Mouse (Mus musculus) lung, postnatal 25 days (tissue): ENCODE measurements around the gene Pdf.
"Not testable (repeated sequence)": the region's sequence is repeated elsewhere in the genome, so short reads cannot be mapped to it uniquely, and the experiment has no call there.

Source experiments
- DNase-seq: peaks from one replicate; pipeline ENCODE4 v3.0.0; 2022; ENCODE audit warnings: low spot score

The Pdf gene

DNA sequence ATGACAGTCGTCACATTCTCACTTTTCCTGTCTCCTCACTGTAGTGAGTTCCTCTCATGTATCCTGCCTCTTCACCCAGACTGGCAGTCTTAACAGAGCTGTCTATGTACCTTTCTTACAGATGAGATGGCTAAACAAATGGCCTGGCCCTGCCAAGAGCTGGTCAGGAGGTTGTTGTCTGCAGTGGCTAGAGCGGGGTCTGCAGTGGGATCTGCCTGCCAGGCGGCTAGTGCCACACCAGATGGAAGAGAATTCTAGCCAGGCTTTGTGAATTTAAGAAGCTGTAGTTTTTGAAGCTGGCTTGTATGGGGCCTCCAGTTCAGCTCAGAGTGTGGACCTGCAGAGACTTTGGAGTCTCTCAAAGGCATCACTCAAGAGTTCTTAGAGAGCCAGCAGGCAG, 12.8 kb downstream of the Pdf start:
- DNase-seq: no peak

DNA sequence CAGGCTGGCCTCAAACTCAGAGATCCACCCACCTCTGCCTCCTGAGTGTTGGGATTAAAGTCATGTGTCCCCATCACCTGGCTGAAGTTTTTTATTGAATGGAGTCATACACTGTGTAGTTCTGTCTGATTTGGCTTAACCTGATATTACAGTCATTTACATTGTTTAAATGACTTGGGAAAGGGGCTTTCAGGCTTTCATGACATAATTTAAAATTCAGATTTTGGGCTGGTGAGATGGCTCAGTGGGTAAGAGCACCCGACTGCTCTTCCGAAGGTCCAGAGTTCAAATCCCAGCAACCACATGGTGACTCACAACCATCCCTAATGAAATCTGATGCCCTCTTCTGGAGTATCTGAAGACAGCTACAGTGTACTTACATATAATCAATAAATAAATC, 14.8 kb downstream of the Pdf start:
- not testable (repeated sequence) for DNase-seq

DNA sequence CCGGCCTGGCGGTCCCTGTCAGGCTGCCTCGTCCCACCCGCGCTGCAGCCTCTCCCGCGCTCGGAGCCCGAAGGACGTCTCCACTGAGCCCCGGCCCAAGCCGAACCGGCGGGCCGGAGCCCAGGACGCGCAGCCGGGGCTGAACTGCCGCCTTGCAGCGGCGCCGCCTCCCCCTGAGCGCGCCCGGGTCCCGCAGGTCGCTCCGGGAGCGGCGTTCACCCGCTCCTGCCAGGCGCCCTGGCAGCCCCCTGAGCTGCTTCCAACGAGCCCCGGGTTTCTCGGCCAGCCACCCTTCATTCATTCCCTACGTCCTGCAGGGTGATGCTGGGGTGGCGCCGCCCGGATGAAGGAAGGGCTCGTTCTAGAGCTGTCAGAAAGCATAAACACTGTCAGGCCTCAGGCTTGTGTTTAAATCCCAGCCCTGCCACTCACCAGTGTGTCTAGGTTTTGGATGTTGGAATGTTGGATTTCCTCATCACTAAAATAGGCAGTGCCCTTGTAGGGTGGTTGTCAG, 16.8 kb downstream of the Pdf start:
- no peak for DNase-seq

DNA sequence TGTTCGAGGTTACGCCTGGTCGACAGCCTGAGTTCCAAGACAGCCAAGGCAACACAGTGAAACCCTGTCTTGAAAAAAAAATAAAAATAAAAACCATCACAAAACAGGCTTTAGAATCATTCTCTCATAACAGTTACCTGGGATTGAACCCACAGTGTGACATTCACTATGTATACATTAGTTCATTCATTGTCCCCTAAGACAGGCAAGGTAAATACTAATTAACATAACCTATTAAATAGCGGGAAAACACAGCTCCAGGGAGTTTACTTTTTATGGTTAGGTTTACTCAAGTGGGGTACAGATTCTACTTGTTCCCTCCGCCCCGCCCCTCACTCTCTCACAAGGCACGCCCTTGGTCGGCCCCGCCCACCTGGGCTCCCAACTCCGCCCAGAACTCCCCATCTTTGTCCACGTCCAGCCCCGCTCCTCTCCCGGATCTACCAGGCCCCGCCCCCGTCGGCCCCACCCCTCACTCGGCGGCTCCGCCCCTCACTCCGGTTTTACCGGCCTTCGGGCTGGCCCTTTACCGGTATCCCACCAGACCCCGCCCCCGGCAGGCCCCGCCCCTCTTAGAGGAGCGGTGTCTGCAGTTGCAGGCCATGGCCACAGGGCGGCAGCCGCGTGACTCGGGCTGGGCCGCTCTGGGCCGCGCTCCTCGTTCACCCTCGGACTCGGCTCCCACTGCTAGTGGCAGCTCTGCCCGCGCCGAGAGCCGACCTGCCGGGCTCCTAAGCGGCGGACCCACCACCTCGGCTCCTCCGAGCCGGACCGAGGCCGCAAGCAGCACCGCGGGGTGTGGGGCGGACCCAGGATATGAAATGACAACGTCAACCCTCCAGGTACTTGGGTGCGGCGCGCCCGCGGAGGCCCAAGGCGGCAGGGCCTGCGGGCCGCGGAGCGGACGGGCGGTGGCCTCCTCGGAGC, 17.5 kb downstream of the Pdf start, which contains the start of gene Vps4a:
Vps4a (plus strand) TSS at position 573 of the 927 bp plus-strand sequence.
- peak; percentile 96 for DNase-seq

DNA sequence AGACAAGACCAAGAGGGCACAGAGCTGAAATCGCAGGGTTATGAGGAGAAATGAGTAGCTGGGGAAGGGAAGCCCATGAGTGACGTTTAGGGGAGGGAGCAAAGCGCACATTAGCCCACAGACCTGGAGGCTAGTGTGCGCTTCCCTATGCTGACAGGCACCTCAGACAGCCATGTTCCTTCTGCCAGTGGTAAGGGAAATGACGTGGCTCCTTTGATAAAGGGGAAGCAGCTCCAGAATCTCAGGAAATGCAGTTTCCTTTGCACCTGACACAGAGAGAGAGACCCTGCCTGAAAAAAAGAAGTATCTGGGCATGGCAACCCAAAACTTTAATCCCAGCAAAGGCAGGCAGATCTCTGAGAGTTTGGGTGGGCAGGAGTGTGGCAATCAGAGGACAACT, 18.4 kb downstream of the Pdf start:
- no peak for DNase-seq

DNA sequence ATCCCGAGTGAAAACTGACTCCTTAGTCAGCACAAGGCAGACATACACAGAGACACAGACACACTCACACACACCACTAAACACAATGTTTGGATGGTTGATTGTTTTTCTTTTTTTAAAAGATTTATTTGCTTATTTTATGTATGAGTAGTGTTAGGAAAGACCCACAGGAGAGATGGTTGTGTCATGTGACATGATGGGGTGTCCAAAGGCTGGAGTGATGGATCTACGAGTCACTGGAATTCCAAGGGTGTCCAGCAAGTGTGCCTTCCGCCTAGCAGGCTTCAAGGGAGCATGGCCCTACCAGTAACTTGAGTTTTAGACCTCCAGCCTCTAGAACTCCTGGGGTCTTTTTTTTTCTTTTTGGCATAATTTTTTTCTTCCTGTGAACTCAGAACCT, 19.1 kb downstream of the Pdf start:
- no peak for DNase-seq

DNA sequence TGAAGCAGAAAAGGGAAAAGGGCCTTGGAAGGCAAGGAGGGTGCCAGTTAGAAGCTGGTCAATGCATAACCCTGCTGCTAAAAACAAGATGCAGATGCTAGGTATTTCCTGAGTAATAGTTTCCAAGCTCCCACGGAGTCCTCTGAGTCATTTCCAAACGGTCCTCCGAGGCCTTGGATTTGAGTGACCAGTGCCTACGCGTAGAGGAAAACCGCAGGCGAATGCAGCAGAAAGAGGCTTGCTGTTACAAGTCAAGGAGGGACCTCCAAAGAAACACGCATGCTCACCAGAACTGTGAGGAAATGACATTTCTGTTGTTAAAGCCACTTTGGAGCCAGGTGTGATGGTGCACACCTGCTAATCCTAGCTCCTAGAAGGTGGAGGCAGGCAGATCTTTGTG, 24.9 kb downstream of the Pdf start:
- DNase-seq: no peak

DNA sequence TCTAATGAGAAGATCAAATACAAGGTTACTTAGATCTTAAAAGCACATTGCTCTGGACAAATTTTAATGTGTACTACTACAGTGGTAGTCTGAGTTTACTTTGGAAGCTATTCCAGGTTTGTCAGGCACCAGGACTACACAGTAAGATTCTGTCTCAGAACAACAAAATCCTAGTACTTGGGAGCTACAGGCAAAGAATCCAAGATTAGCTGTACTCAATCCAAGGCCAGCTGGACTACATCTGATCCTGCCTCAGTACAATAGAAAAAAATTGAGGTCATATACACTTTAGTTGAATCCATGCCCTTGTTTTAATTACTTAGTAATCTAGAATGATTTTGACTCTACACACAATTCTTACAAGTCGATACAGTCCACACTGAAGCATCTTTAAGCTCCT, 33.5 kb downstream of the Pdf start:
- no peak for DNase-seq

DNA sequence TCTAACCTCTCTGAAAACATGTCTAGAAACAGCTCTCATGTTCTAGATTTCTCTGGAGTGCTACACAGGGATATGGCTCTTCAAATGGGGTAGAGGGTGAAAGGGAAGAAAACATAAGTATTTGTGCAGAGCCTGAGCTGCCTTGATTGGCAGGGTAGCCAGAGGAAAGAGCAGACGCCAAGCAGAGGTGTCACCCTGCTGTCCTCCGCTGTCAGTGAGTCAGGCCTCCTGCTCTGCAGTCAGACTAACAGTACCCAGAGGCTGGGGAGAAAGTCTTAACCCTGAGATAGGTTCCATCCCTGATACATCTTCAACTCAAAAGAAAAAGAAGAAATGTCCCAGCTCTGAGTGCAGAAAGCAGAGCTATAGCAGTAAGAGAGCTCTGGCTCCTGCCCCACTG, 35.7 kb downstream of the Pdf start:
- DNase-seq: no peak

DNA sequence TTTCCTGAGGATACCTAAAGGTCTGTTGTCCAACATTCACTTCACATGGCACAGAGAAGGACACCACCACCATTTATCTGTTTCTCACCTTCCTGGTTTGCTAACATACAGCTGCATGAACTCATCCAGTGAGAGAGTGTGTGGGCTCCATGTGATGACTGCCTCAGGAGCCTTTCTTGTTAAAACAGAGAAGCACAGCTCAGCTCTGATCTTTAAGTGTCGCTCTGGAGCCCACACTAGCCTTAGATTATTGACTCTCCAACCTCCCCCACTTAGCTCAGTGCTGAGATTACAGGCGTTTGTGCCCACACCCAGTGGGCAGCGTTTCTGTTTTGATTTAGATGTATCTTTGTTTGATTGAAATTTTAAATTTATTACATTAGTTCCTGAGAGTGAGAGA, 40.6 kb downstream of the Pdf start:
- no peak for DNase-seq

DNA sequence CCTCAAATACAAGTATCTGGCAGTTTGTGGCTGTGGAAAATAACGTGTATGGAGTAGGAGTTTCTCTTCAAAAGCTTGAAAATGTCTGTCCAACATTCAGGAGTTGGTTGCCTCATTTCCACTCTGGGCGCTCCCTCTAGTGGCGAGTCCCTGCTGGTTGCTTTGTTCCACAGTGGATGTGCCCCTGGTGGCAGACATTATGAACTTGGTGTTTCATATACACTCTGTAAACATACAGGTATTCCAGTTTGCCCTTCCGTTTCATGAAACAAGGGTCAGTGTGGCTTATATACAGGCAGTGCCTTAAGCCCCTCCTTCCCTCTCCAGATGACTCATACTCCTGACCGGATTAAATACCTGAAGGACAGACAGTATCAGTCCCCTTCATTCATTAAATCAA, 45.9 kb downstream of the Pdf start:
- DNase-seq: peak; percentile 91

DNA sequence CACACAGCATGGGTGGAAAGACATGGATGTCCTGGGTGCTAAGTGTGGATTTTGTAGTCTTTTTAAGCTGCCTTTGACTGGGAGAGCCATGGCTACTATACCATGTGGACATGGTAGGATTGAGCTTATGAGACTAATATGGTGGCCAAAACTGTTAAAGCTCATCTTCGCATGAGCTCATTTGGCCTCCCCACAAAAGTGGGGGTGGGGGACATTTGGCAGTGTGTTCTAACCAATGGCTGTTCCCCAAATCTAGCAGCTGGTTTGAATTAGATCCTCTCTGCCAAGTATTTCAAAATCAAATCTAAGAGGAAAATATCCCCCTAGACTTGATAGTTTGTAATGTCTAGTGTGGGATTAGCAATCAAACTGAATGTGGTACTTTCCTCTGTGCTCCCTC, 49.3 kb downstream of the Pdf start:
- DNase-seq: peak; percentile 19

DNA sequence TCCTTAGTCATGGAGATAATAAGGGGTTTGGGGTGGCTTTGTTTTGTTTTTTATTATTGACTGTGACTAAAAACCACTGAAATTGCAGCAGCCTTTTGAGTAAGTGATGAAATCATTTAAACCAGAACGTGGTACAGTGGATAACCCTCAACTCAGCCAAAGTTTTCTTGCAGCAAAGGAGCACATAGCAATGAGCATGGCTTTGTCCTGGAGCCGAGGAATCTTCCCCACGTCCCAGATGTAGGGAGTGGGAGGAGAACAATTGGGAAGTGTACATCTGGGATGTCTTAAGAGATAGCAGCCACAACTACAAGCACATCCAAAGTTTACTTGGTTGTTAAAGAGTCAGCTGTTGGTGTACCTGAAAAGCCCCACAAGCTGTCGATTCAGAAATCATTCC, 51.0 kb downstream of the Pdf start:
- DNase-seq: no peak

DNA sequence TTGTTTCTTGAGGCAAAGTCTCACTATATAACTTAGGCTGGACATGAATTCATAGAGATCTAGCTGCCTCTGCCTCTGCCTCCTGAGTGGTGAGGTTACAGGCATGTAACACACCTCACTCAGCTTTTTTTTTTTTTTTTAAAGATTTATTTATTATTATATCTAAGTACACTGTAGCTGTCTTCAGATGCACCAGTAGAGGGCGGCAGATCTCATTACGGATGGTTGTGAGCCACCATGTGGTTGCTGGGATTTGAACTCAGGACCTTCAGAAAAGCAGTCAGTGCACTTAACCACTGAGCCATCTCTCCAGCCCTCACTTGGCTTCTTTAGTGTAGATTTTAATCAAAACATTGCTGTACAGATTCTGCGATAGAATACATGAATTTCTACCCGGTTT, 52.1 kb downstream of the Pdf start:
- DNase-seq: not testable (repeated sequence)
